Mouse (Mus musculus): ENCODE data around the gene Sgpp2. TPM values are rescaled to one million over a fixed set of nuclear protein-coding genes. Genes with fewer than 3 reads are reported as not detected.

Gene Sgpp2
- polyA plus RNA-seq, 1 experiment from 2014 or later, result 2.6 TPM

GRCm38 (mm10) chr1:78433472-78433871 is 123.3 kb downstream of the Sgpp2 start:
- Histone ChIP-seq H3K27me3 (no peaks in the 10 kb centered on the region; the same call in 1 of the 2 replicates), H3K9me3 (no peaks in the 10 kb centered on the region), H3K36me3 (no peaks in the 10 kb centered on the region), H3K27ac (replicated peaks) (no peak overlapping the region), H3K4me1 (peaks cover 9% of the 10 kb centered on the region), H3K4me2 (replicated peaks) (no peak overlapping the region), H3K4me3 (no peak overlapping the region), H3K9ac (replicated peaks) (no peak overlapping the region)
- 92% methylated on average over 9 of the region's 9 CpGs for WGBS
- ATAC-seq (ENCODE audit: low FRiP score, low read depth), result no peak

- Histone ChIP-seq H3K36me3 (peaks cover 11% of the 10 kb centered on the region; the same call in 1 of the 2 replicates), H3K4me1 (no peaks in the 10 kb centered on the region), H3K27me3 (no peaks in the 10 kb centered on the region; the same call in 1 of the 2 replicates), H3K9ac (replicated peaks) (no peak overlapping the region), H3K4me2 (replicated peaks) (no peak overlapping the region), H3K27ac (replicated peaks) (no peak overlapping the region), H3K9me3 (no peaks in the 10 kb centered on the region), H3K4me3 (no peak overlapping the region)
- no peak for ATAC-seq (ENCODE audit: low FRiP score, low read depth)
- 89% methylated on average over 2 of the region's 2 CpGs for WGBS
Observed at GRCm38 (mm10) chr1:78435967-78436366, 125.8 kb downstream of the Sgpp2 start.

GRCm38 (mm10) chr1:78436445-78436844 is 126.3 kb downstream of the Sgpp2 start:
- no peaks in the 10 kb centered on the region for H3K4me1 ChIP-seq
- no peak overlapping the region for H3K9ac ChIP-seq (replicated peaks)
- WGBS, result 96% methylated on average over 1 of the region's 1 CpGs
- peaks cover 12% of the 10 kb centered on the region; the same call in 1 of the 2 replicates for H3K36me3 ChIP-seq
- H3K27me3 ChIP-seq, result no peaks in the 10 kb centered on the region
- H3K4me3 ChIP-seq, result no peak overlapping the region
- H3K27ac ChIP-seq (replicated peaks), result no peak overlapping the region
- ATAC-seq (ENCODE audit: low FRiP score, low read depth), result no peak
- no peak overlapping the region for H3K4me2 ChIP-seq (replicated peaks)
- H3K9me3 ChIP-seq, result no peaks in the 10 kb centered on the region

- peaks cover 16% of the 10 kb centered on the region for H3K36me3 ChIP-seq
- no peaks in the 10 kb centered on the region for H3K4me1 ChIP-seq
- WGBS, result 86% methylated on average over 3 of the region's 3 CpGs
- H3K9me3 ChIP-seq, result no peaks in the 10 kb centered on the region
- no peak overlapping the region for H3K4me2 ChIP-seq (replicated peaks)
- no peak for ATAC-seq (ENCODE audit: low FRiP score, low read depth)
- no peak overlapping the region for H3K4me3 ChIP-seq
- no peak overlapping the region for H3K27ac ChIP-seq (replicated peaks)
- H3K9ac ChIP-seq (replicated peaks), result no peak overlapping the region
- no peaks in the 10 kb centered on the region for H3K27me3 ChIP-seq
Observed at GRCm38 (mm10) chr1:78437150-78437549, 127.0 kb downstream of the Sgpp2 start.

GRCm38 (mm10) chr1:78440716-78441115 is 130.6 kb downstream of the Sgpp2 start:
- no peaks in the 10 kb centered on the region for H3K27me3 ChIP-seq
- no peak for ATAC-seq (ENCODE audit: low FRiP score, low read depth)
- no peak overlapping the region for H3K4me3 ChIP-seq
- H3K4me1 ChIP-seq, result no peaks in the 10 kb centered on the region
- H3K36me3 ChIP-seq, result peaks cover 36% of the 10 kb centered on the region
- 90% methylated on average over 8 of the region's 8 CpGs for WGBS
- H3K4me2 ChIP-seq (replicated peaks), result no peak overlapping the region
- H3K9me3 ChIP-seq, result no peaks in the 10 kb centered on the region
- H3K27ac ChIP-seq (replicated peaks), result no peak overlapping the region
- no peak overlapping the region for H3K9ac ChIP-seq (replicated peaks)

- Histone ChIP-seq H3K4me1 (no peaks in the 10 kb centered on the region), H3K4me2 (replicated peaks) (no peak overlapping the region), H3K9me3 (no peaks in the 10 kb centered on the region), H3K9ac (replicated peaks) (no peak overlapping the region), H3K36me3 (peaks cover 43% of the 10 kb centered on the region), H3K4me3 (no peak overlapping the region), H3K27ac (replicated peaks) (no peak overlapping the region), H3K27me3 (no peaks in the 10 kb centered on the region)
- 88% methylated on average over 7 of the region's 7 CpGs for WGBS
- ATAC-seq (ENCODE audit: low FRiP score, low read depth), result no peak
Observed at GRCm38 (mm10) chr1:78443056-78443455, 132.9 kb downstream of the Sgpp2 start.

- no peak overlapping the region for H3K27ac ChIP-seq (replicated peaks)
- no peak overlapping the region for H3K4me3 ChIP-seq
- no peaks in the 10 kb centered on the region for H3K9me3 ChIP-seq
- H3K27me3 ChIP-seq, result no peaks in the 10 kb centered on the region
- WGBS, result 92% methylated on average over 8 of the region's 8 CpGs
- no peak for ATAC-seq (ENCODE audit: low FRiP score, low read depth)
- no peak overlapping the region for H3K9ac ChIP-seq (replicated peaks)
- peaks cover 44% of the 10 kb centered on the region for H3K36me3 ChIP-seq
- no peaks in the 10 kb centered on the region for H3K4me1 ChIP-seq
- no peak overlapping the region for H3K4me2 ChIP-seq (replicated peaks)
Observed at GRCm38 (mm10) chr1:78446232-78446631, 136.1 kb downstream of the Sgpp2 start.

GRCm38 (mm10) chr1:78446742-78447141 is 136.6 kb downstream of the Sgpp2 start:
- peaks cover 45% of the 10 kb centered on the region for H3K36me3 ChIP-seq
- WGBS, result 97% methylated on average over 6 of the region's 6 CpGs

GRCm38 (mm10) chr1:78448091-78448490 is 137.9 kb downstream of the Sgpp2 start:
- 83% methylated on average over 1 of the region's 1 CpGs for WGBS
- ATAC-seq (ENCODE audit: low FRiP score, low read depth), result no peak
- H3K27me3 ChIP-seq, result no peaks in the 10 kb centered on the region
- H3K27ac ChIP-seq (replicated peaks), result no peak overlapping the region
- no peak overlapping the region for H3K4me2 ChIP-seq (replicated peaks)
- no peak overlapping the region for H3K9ac ChIP-seq (replicated peaks)
- H3K4me3 ChIP-seq, result no peak overlapping the region
- H3K4me1 ChIP-seq, result no peaks in the 10 kb centered on the region
- H3K36me3 ChIP-seq, result peaks cover 41% of the 10 kb centered on the region
- H3K9me3 ChIP-seq, result no peaks in the 10 kb centered on the region

More at GRCm38 (mm10) chr1:78446742-78447141, 136.6 kb downstream of the Sgpp2 start:
- Histone ChIP-seq H3K27ac (replicated peaks) (no peak overlapping the region), H3K4me1 (no peaks in the 10 kb centered on the region), H3K9ac (replicated peaks) (no peak overlapping the region), H3K4me3 (no peak overlapping the region), H3K9me3 (no peaks in the 10 kb centered on the region), H3K4me2 (replicated peaks) (no peak overlapping the region), H3K27me3 (no peaks in the 10 kb centered on the region)
- ATAC-seq (ENCODE audit: low FRiP score, low read depth), result no peak

GRCm38 (mm10) chr1:78451070-78451854 is 141.1 kb downstream of the Sgpp2 start:
- Histone ChIP-seq H3K4me2 (replicated peaks) (no peak overlapping the region), H3K4me1 (no peaks in the 10 kb centered on the region), H3K4me3 (no peak overlapping the region), H3K9ac (replicated peaks) (no peak overlapping the region), H3K27ac (replicated peaks) (no peak overlapping the region), H3K27me3 (no peaks in the 10 kb centered on the region), H3K9me3 (no peaks in the 10 kb centered on the region), H3K36me3 (peaks cover 42% of the 10 kb centered on the region)
- no peak for ATAC-seq (ENCODE audit: low FRiP score, low read depth)
- WGBS, result 84% methylated on average over 12 of the region's 12 CpGs

- no peak overlapping the region for H3K27ac ChIP-seq (replicated peaks)
- H3K4me1 ChIP-seq, result no peaks in the 10 kb centered on the region
- no peak overlapping the region for H3K4me3 ChIP-seq
- no peak overlapping the region for H3K9ac ChIP-seq (replicated peaks)
- H3K36me3 ChIP-seq, result peaks cover 40% of the 10 kb centered on the region
- 94% methylated on average over 6 of the region's 6 CpGs for WGBS
- H3K27me3 ChIP-seq, result no peaks in the 10 kb centered on the region
- H3K9me3 ChIP-seq, result no peaks in the 10 kb centered on the region
- ATAC-seq (ENCODE audit: low FRiP score, low read depth), result no peak
- H3K4me2 ChIP-seq (replicated peaks), result no peak overlapping the region
Observed at GRCm38 (mm10) chr1:78452544-78452943, 142.4 kb downstream of the Sgpp2 start.

GRCm38 (mm10) chr1:78453886-78454285 is 143.7 kb downstream of the Sgpp2 start:
- H3K36me3 ChIP-seq, result peaks cover 51% of the 10 kb centered on the region
- 92% methylated on average over 8 of the region's 8 CpGs for WGBS
- ATAC-seq (ENCODE audit: low FRiP score, low read depth), result no peak

More at GRCm38 (mm10) chr1:78453886-78454285, 143.7 kb downstream of the Sgpp2 start:
- Histone ChIP-seq H3K27ac (replicated peaks) (no peak overlapping the region), H3K9ac (replicated peaks) (no peak overlapping the region), H3K27me3 (no peaks in the 10 kb centered on the region), H3K4me1 (no peaks in the 10 kb centered on the region), H3K4me3 (no peak overlapping the region), H3K4me2 (replicated peaks) (no peak overlapping the region), H3K9me3 (no peaks in the 10 kb centered on the region)
